Mouse (Mus musculus) kidney, postnatal 0 days (tissue): ENCODE measurements around the gene Vps52. TPM values are rescaled to one million over a fixed set of nuclear protein-coding genes. Genes with fewer than 3 reads are reported as not detected.

ENCODE experiments used
- ATAC-seq: fragments of 200-750 bp; cut with Nextera tagmentation; replicated peaks from 2 replicates; pipeline ENCODE4 v1.8.0; 2017; ENCODE audit warnings: low read depth, moderate number of reproducible peaks, moderate TSS enrichment, moderate library complexity; ENCODE audit not compliant: low FRiP score
- DNase-seq: peaks from one replicate; pipeline ENCODE4 v3.0.0-alpha.2; 2016; ENCODE audit warnings: low spot score
- H3K27ac ChIP-seq: fragments of 300-500 bp; sonication (generic); 2 replicates; pipeline ENCODE4 v1.5.1; 2014; ENCODE audit warnings: mild to moderate bottlenecking
- H3K27me3 ChIP-seq: fragments of 300-500 bp; sonication (generic); 2 replicates; pipeline ENCODE4 v1.6.1; 2014; ENCODE audit warnings: low read length, mixed read lengths; ENCODE audit not compliant: insufficient read depth
- H3K36me3 ChIP-seq: fragments of 300-500 bp; sonication (generic); 2 replicates; pipeline ENCODE4 v1.6.1; 2014; ENCODE audit warnings: low read length, mixed read lengths; ENCODE audit not compliant: insufficient read depth
- H3K4me1 ChIP-seq: fragments of 300-500 bp; sonication (generic); replicated peaks from 2 replicates; pipeline ENCODE4 v1.6.1; 2014; ENCODE audit warnings: antibody characterized with exemption, low read length, mixed read lengths; ENCODE audit not compliant: insufficient read depth
- H3K4me2 ChIP-seq: fragments of 300-500 bp; sonication (generic); 2 replicates; pipeline ENCODE4 v1.6.1; 2014; ENCODE audit warnings: mild to moderate bottlenecking, low read length, moderate library complexity, mixed read lengths
- H3K4me3 ChIP-seq: fragments of 300-500 bp; sonication (generic); replicated peaks from 2 replicates; pipeline ENCODE4 v1.5.1; 2014; ENCODE audit warnings: low read depth, low read length
- H3K9ac ChIP-seq: fragments of 300-500 bp; sonication (generic); 2 replicates; pipeline ENCODE4 v1.6.1; 2014; ENCODE audit warnings: low read depth, low read length
- H3K9me3 ChIP-seq: fragments of 300-500 bp; sonication (generic); replicated peaks from 2 replicates; pipeline ENCODE4 v1.6.1; 2016; ENCODE audit warnings: low read length, inconsistent platforms, mixed read lengths
- CTCF ChIP-seq: IDR thresholded peaks from 2 replicates; pipeline ENCODE4 v1.5.1; 2016; ENCODE audit warnings: antibody characterized with exemption, low read depth, mild to moderate bottlenecking, moderate library complexity
- WGBS: fragments of 180-500 bp; shearing (Covaris S2); extraction: QIAGEN DNeasy Blood & Tissue Kit; methylation state at CpG from one replicate; pipeline ENCODE4 v1.1.7; 2014; 5-methylcytosine and 5-hydroxymethylcytosine counted together
- polyA plus RNA-seq: library from polyadenylated mRNA; unstranded; fragments of >200 nt; fragmentation: Nextera tagmentation; extraction: Ambion mirVana; gene quantifications from 2 replicates; pipeline ENCODE4 v1.2.1, GENCODE M21; 2015

Vps52 gene
- 37.7 and 40.7 TPM in 2 replicates for polyA plus RNA-seq

GRCm38 (mm10) chr17:33955555-33956214 lies at the start of gene Vps52, which contains the start of gene Rps18:
Vps52 (plus strand) TSS chr17:33955812.
Rps18 (minus strand) TSS chr17:33956001.
- H3K9ac ChIP-seq, result peak within 1 kb of the TSS; percentile 94
- DNase-seq (peak; percentile 99), ATAC-seq (peak; percentile 81)
- WGBS, result under 1% methylated on average over 50 of the region's 50 CpGs
- H3K4me3 ChIP-seq, result peak within 1 kb of the TSS; percentile 94
- no peaks in the 10 kb centered on the region for H3K27me3 ChIP-seq
- peaks cover 33% of the 10 kb centered on the region for H3K36me3 ChIP-seq
- TF ChIP-seq CTCF, result peak; percentile 42
- peaks cover 26% of the 10 kb centered on the region for H3K4me1 ChIP-seq
- peak within 1 kb of the TSS; percentile 91 for H3K27ac ChIP-seq
- H3K9me3 ChIP-seq, result no peaks in the 10 kb centered on the region
- peak within 1 kb of the TSS; percentile 84 for H3K4me2 ChIP-seq

- peak overlapping the region; percentile 87 for H3K9ac ChIP-seq
- no peak for TF ChIP-seq CTCF
- H3K27me3 ChIP-seq, result no peaks in the 10 kb centered on the region
- peak overlapping the region; percentile 97 for H3K4me2 ChIP-seq
- peak overlapping the region; percentile 83 for H3K4me3 ChIP-seq
- H3K4me1 ChIP-seq, result peaks cover 20% of the 10 kb centered on the region
- H3K27ac ChIP-seq, result peak overlapping the region; percentile 96
- peaks cover 21% of the 10 kb centered on the region for H3K36me3 ChIP-seq
- no peaks in the 10 kb centered on the region for H3K9me3 ChIP-seq
- no peak for DNase-seq
- WGBS, result under 1% methylated on average over 42 of the region's 44 CpGs
- peak; percentile 55 for ATAC-seq
Measured at GRCm38 (mm10) chr17:33908331-33909076, 47.1 kb upstream of the Vps52 start.

DNA sequence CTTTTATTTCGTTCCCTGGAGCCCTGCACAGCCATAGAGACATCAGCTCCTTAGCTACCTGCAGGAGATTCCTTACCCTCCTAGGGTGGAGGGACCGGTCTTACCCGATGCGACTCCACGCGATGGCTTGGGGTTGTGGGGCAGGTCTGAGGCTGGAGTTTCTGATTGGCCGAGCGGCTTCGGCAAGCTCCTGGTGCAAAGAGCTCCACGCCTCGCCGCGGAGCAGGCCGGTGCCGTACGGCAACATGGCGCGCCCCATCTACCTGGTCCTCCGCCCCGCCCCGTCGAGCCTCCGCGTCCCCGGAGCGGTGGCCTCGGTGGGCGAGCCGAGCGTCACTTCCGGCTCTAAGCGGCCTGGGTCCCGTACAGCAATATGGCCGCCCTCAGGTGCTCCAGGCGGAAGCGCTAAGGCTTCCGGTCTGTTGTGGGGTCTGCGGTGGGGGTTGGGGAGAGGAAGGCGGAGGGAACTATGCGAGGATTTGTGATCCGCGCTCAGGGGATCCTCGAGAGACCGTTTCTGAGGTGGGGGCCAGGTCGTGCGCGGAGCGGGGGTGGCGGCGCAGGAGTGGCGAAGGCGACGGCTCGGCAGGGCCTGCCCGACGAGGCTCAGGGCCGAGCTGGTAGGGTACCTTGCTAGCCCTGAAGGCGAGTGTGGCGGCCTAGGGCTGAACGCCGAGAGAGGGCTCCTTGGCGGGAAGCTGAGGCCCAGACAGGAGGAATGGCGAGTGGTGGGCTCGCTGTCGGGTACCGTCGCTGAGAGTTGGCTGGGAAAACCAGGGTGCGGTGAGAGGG lies 46.3 kb upstream of the Vps52 start, which contains the start of gene Daxx:
Gene Daxx, plus strand, starts transcription at position 338 of the 792 bp plus-strand sequence.
- WGBS, result under 1% methylated on average over 68 of the region's 68 CpGs
- H3K9me3 ChIP-seq, result no peaks in the 10 kb centered on the region
- peak within 1 kb of the TSS; percentile 97 for H3K4me2 ChIP-seq
- ATAC-seq (peak; percentile 97), DNase-seq (peak; percentile 98)
- H3K27me3 ChIP-seq, result no peaks in the 10 kb centered on the region
- H3K36me3 ChIP-seq, result peaks cover 28% of the 10 kb centered on the region
- peaks cover 20% of the 10 kb centered on the region for H3K4me1 ChIP-seq
- H3K9ac ChIP-seq, result peak within 1 kb of the TSS; percentile 87
- no peak for TF ChIP-seq CTCF
- peak within 1 kb of the TSS; percentile 96 for H3K27ac ChIP-seq
- peak within 1 kb of the TSS; percentile 83 for H3K4me3 ChIP-seq

DNA sequence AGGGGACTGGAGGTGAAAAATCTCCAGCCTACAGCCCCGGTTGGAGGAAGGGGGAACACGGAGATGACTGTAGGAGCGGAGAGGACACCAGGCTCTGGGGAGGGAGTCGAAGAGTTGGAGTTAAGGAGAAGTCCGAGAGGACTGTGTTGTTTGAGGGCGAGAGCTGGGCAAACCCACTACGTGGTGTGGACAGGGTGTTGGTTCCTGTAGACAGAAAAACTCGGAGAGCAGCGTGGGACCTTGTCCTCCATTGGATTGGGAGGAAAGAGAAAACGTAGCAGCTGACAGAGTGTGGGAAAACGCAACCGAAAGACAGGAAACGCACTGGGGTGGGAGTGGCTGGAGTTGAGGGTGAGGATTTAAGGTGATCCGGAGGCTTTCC lies 45.8 kb upstream of the Vps52 start:
- Histone ChIP-seq H3K27ac (peak overlapping the region; percentile 96), H3K4me3 (peak overlapping the region; percentile 83), H3K4me2 (peak overlapping the region; percentile 97), H3K36me3 (peaks cover 30% of the 10 kb centered on the region), H3K9ac (peak overlapping the region; percentile 87), H3K4me1 (peaks cover 20% of the 10 kb centered on the region), H3K9me3 (no peaks in the 10 kb centered on the region), H3K27me3 (no peaks in the 10 kb centered on the region)
- no peak for TF ChIP-seq CTCF
- DNase-seq (peak; percentile 78), ATAC-seq (0 out of 2 replicates have a peak, but pooled peaks have one; percentile 1)
- 0% methylated on average over 14 of the region's 14 CpGs for WGBS

DNA sequence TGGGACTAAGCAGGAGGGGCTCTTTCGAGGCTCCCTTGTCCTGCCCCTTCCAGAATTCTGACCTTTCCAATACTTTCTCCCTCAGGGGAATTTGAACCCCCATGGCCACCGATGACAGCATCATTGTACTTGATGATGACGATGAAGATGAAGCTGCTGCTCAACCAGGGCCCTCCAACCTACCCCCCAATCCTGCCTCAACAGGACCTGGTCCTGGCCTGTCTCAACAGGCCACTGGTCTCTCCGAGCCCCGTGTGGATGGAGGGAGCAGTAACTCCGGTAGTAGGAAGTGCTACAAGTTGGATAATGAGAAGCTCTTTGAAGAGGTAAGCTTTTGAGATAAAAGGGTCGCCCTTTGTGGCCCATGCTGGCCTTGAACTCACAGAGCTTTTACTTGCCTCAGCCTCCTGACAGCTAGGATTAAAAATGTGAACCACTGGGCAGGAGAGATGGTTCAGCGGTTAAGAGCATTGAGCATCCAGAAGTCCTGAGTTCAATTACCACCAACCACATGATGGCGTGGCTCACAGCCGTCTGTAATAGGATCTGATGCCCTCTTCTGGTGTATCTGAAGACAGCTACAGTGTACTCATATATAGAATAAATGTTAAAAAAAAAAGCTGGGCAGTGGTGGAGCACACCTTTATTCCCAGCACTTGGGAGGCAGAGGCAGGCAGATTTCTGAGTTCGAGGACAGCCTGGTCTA lies 45.1 kb upstream of the Vps52 start:
- Histone ChIP-seq H3K4me3 (peak overlapping the region; percentile 83), H3K9ac (peak overlapping the region; percentile 87), H3K4me1 (peaks cover 20% of the 10 kb centered on the region), H3K9me3 (no peaks in the 10 kb centered on the region), H3K27me3 (no peaks in the 10 kb centered on the region), H3K27ac (peak overlapping the region; percentile 96), H3K36me3 (peaks cover 30% of the 10 kb centered on the region), H3K4me2 (peak overlapping the region; percentile 97)
- no peak for DNase-seq
- WGBS, result 39% methylated on average over 11 of the region's 11 CpGs
- TF ChIP-seq CTCF, result peak; percentile 48
- no peak for ATAC-seq
